Mouse (Mus musculus) intestine, postnatal 0 days (tissue): ENCODE measurements around the gene Zdhhc5. TPM values are rescaled to one million over a fixed set of nuclear protein-coding genes. Genes with fewer than 3 reads are reported as not detected.

Experiments used
- ATAC-seq: fragments of 200-750 bp; cut with Nextera tagmentation; 2 replicates; pipeline ENCODE4 v1.8.0; 2017; ENCODE audit warnings: mild to moderate bottlenecking, moderate TSS enrichment, moderate library complexity
- H3K27ac ChIP-seq: fragments of 300-500 bp; sonication (generic); 2 replicates; pipeline ENCODE4 v1.5.1; 2014; ENCODE audit warnings: mild to moderate bottlenecking, low read depth, low read length, moderate library complexity
- H3K27me3 ChIP-seq: fragments of 300-500 bp; sonication (generic); replicated peaks from 2 replicates; pipeline ENCODE4 v1.6.1; 2014; ENCODE audit warnings: low read length, mixed read lengths; ENCODE audit not compliant: control insufficient read depth, insufficient read depth
- H3K36me3 ChIP-seq: fragments of 300-500 bp; sonication (generic); 2 replicates; pipeline ENCODE4 v1.6.1; 2014; ENCODE audit warnings: mild to moderate bottlenecking, moderate library complexity; ENCODE audit not compliant: control insufficient read depth, insufficient read depth
- H3K4me1 ChIP-seq: fragments of 300-500 bp; sonication (generic); replicated peaks from 2 replicates; pipeline ENCODE4 v1.6.1; 2014; ENCODE audit warnings: antibody characterized with exemption, low read length, mixed read lengths; ENCODE audit not compliant: control insufficient read depth, insufficient read depth
- H3K4me2 ChIP-seq: fragments of 300-500 bp; sonication (generic); replicated peaks from 2 replicates; pipeline ENCODE4 v1.6.1; 2014; ENCODE audit warnings: low read depth, mild to moderate bottlenecking, moderate library complexity
- H3K4me3 ChIP-seq: fragments of 300-500 bp; sonication (generic); 2 replicates; pipeline ENCODE4 v1.5.1; 2014; ENCODE audit warnings: low read depth, low read length
- H3K9ac ChIP-seq: fragments of 300-500 bp; sonication (generic); 2 replicates; pipeline ENCODE4 v1.6.1; 2014; ENCODE audit warnings: mild to moderate bottlenecking, low read depth, low read length
- H3K9me3 ChIP-seq: fragments of 300-500 bp; sonication (generic); 2 replicates; pipeline ENCODE4 v1.6.1; 2016; ENCODE audit warnings: mixed run types; ENCODE audit not compliant: control insufficient read depth
- CTCF ChIP-seq: sonication (generic); IDR thresholded peaks from 2 replicates; pipeline ENCODE4 v1.5.1; 2016; ENCODE audit warnings: low read depth, mild to moderate bottlenecking, control low read depth, antibody characterized with exemption, moderate library complexity
- WGBS: fragments of 180-500 bp; shearing (Covaris S2); extraction: QIAGEN DNeasy Blood & Tissue Kit; methylation state at CpG from one replicate; pipeline ENCODE4 v1.1.7; 2014; 5-methylcytosine and 5-hydroxymethylcytosine counted together
- microRNA counts: library from miRNA; unstranded; fragments of <30 nt; microRNA quantifications from one replicate; lab custom pipeline; 2016
- microRNA-seq: library from miRNA; unstranded; fragments of <30 nt; microRNA quantifications from one replicate; pipeline ENCODE4, GENCODE M21; 2016
- polyA plus RNA-seq: library from polyadenylated mRNA; unstranded; fragments of >200 nt; fragmentation: Nextera tagmentation; extraction: Ambion mirVana; gene quantifications from 2 replicates; pipeline ENCODE4 v1.2.1, GENCODE M21; 2015

Zdhhc5 gene
- polyA plus RNA-seq, 1 experiment from 2014 or later = 27.6 TPM

DNA sequence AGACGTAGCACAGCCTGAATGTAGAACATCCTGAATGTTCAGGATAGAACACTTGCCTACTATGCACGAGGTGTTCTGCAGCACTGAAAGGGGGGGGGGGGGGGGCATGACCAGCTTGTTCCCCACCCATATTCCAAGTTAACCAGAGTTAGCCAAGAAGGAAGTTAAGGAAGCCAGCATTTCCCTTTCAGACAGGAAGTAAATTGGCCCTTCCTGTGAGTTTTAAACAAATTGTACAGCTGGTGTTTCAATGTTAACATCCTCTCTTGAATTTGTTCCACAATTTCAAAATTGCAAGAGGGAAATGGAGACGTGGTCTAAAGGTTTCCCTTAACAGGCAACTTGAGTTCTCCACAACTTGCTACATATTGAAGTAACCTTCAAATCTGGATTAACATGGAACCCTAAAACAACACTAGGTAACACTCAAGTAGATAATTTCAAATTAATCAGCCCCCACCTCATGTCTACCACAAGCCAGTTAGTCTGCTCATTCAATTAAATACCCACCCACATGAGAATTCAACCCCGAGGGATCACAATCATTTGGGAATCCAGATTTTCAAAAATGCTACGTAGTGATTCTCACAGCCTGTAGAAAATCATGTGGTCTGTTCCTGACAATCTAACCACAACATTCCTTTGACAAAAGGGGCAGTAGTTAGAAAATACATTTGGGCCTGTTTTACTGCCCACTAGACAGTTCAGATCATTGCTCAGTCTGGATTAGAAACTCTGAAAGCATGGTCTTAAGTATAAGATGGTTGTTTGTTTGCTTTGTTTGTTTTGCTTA lies 76.4 kb downstream of the Zdhhc5 start:
- H3K9ac ChIP-seq = no peak overlapping the region
- H3K4me2 ChIP-seq = no peak overlapping the region; the same call in none of the 2 replicates
- peak overlapping the region; percentile 52 for H3K27ac ChIP-seq
- H3K36me3 ChIP-seq = no peaks in the 10 kb centered on the region
- peaks cover 33% of the 10 kb centered on the region for H3K4me1 ChIP-seq
- H3K27me3 ChIP-seq = no peaks in the 10 kb centered on the region
- no peak for ATAC-seq
- WGBS = 22% methylated on average over 5 of the region's 5 CpGs
- H3K4me3 ChIP-seq = no peak overlapping the region
- TF ChIP-seq CTCF = no peak
- no peaks in the 10 kb centered on the region for H3K9me3 ChIP-seq

MicroRNA genes within 50 kb of the gene (microRNA counts, 519-probe panel; counts per million panel counts)
- 5,741 counts per million, percentile 93 among the panel's probes with 10 or more counts for microRNA mmu-miR-130a (lab: Ali Mortazavi, UCI)

Small RNA genes lying within 50 kb of the gene (microRNA-seq; reads per million reads assigned to microRNA genes)
- 14,011 reads per million, percentile 95 among the genes with 10 or more reads in this experiment for gene Mir130a

Other genes starting within 250 kb of the Zdhhc5 start
- 31.3 and 33.4 TPM in 2 replicates for gene Tfpi, start 238.4 kb downstream of the Zdhhc5 start, polyA plus RNA-seq
- gene Ctnnd1, start 64.4 kb downstream of the Zdhhc5 start, polyA plus RNA-seq = 45.4 and 46.1 TPM in 2 replicates
- gene Btbd18, start 56.1 kb downstream of the Zdhhc5 start, polyA plus RNA-seq = 0.07 TPM in 1 of 2 replicates, not detected in the other
- gene Selenoh, start 44.4 kb downstream of the Zdhhc5 start, polyA plus RNA-seq = 83.4 and 90.7 TPM in 2 replicates
- gene Gm28635, start 37.1 kb downstream of the Zdhhc5 start, polyA plus RNA-seq = not detected in 2 replicates
- gene Med19, start 36.8 kb downstream of the Zdhhc5 start, polyA plus RNA-seq = 20.6 and 21.0 TPM in 2 replicates
- 81.7 and 85.0 TPM in 2 replicates for gene Tmx2, start 36.0 kb downstream of the Zdhhc5 start, polyA plus RNA-seq
- gene Clp1, start 12.2 kb upstream of the Zdhhc5 start, polyA plus RNA-seq = 18.1 and 21.8 TPM in 2 replicates
- 1.8 and 1.9 TPM in 2 replicates for gene Ypel4, start 18.9 kb upstream of the Zdhhc5 start, polyA plus RNA-seq
- gene Gm19426, start 28.5 kb upstream of the Zdhhc5 start, polyA plus RNA-seq = 2.2 and 2.5 TPM in 2 replicates
- 49.4 and 50.7 TPM in 2 replicates for gene Serping1, start 60.3 kb upstream of the Zdhhc5 start, polyA plus RNA-seq
- gene Ube2l6, start 83.6 kb upstream of the Zdhhc5 start, polyA plus RNA-seq = 115 and 117 TPM in 2 replicates
- gene Smtnl1, start 107.5 kb upstream of the Zdhhc5 start, polyA plus RNA-seq = 0.46 and 0.81 TPM in 2 replicates
- 51.9 and 59.2 TPM in 2 replicates for gene Timm10, start 111.8 kb upstream of the Zdhhc5 start, polyA plus RNA-seq
- gene Slc43a1, start 123.7 kb upstream of the Zdhhc5 start, polyA plus RNA-seq = 3.6 and 4.1 TPM in 2 replicates
- gene Rtn4rl2, start 171.5 kb upstream of the Zdhhc5 start, polyA plus RNA-seq = 0.98 and 1.0 TPM in 2 replicates
- 42.5 and 48.0 TPM in 2 replicates for gene Slc43a3, start 221.4 kb upstream of the Zdhhc5 start, polyA plus RNA-seq